Mouse (Mus musculus) liver, adult 2 months (tissue): ENCODE measurements around the gene Tmem82.

Experiments
- CTCF ChIP-seq: fragments of 200-500 bp; IDR thresholded peaks from 2 replicates; pipeline ENCODE4 v1.5.1; 2011; ENCODE audit warnings: low read depth, low read length, control low read depth
- POLR2A ChIP-seq: fragments of 200-500 bp; IDR thresholded peaks from 2 replicates; pipeline ENCODE4 v1.6.1; 2011; ENCODE audit warnings: low read length, control low read depth; ENCODE audit not compliant: insufficient read depth; ENCODE audit errors: extremely low read depth

GRCm38 (mm10) chr4:141622091-141622490, 3.7 kb upstream of the Tmem82 start:
- TF ChIP-seq CTCF = no peak
- no peak for TF ChIP-seq POLR2A
